In the genomic region with DNA sequence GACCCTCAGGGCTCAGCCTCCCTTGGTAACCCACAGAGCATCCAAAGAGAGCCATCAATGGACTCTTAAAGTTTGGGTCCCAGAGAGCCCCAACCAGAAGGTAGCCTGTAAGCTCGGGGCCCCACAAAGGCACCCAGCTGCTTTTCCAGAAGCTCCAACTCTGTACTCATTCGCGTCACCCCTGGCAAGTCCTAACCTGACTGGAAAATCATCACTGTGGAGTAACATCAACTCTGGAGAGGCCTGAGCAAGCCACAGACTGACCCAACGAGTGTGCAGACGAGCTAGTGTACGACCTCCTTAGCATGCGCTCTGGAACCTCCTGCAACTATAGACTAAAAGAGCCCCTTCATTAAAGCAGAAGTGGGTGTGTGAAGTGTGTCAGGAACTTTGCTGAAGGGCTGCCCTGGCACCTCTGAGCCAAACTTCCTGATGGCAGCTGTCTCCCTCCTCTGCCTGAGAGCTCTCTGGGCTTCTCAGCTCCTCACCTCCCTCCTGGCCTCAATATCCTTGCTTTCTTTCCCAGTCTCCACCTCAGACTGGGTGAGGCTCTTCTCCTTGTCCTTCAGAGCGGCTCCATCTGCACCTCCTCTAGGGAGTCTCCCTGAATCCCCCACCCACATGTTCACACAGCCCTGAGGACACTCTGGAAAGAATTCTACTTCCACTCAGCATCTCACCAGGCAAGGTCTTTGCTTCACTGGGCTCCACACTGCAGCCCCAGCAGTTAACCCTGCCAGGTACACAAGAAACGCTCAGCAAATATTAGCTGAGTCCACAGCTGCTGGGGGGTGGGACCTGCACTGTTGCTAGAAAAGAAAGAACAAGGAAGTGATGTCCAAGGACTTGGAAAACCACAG, we compare ENCODE assay signal across 14 mouse cellular contexts. TPM values are rescaled to one million over a fixed set of nuclear protein-coding genes. Genes with fewer than 3 reads are reported as not detected.
DNase-seq lines count a peak whose midpoint lies in the region; ATAC-seq and TF ChIP-seq lines count a peak whose summit lies in the region.
"Had no signal": no experiment of that assay in that cellular context is flagged by ENCODE, and none has a peak within 500 bp of the region (broad histone marks: within the 10 kb centered on the region; RNA-seq: fewer than 3 reads in every experiment).

No protein-coding gene starts in this region.

- no peak for ATAC-seq in heart, embryonic 16.5 days (replicated peaks; ENCODE audit: extremely low read depth, insufficient read depth, low FRiP score)
- no peak for ATAC-seq in embryonic facial prominence, embryonic 12.5 days (ENCODE audit: insufficient number of reproducible peaks, insufficient read depth, low FRiP score, low TSS enrichment)
- ATAC-seq in limb, embryonic 13.5 days (ENCODE audit: low FRiP score, low read depth) = no peak
- no peak for ATAC-seq in forebrain, embryonic 14.5 days

- 59% methylated on average over 9 of the region's 9 CpGs for WGBS in heart, embryonic 16.5 days
- 80% methylated on average over 9 of the region's 9 CpGs for whole genome bisulfite sequencing in embryonic facial prominence, embryonic 12.5 days
- WGBS in limb, embryonic 13.5 days = 66% methylated on average over 9 of the region's 9 CpGs
- WGBS in forebrain, embryonic 14.5 days = 78% methylated on average over 9 of the region's 9 CpGs

- H3ac ChIP-seq in myocyte (ENCODE audit: control insufficient read depth, insufficient read length) = no peak overlapping the region

- H3K79me2 ChIP-seq in myocyte (ENCODE audit: control insufficient read depth, insufficient read depth) = peaks cover 86% of the 10 kb centered on the region

- no peak overlapping the region for H3K9ac ChIP-seq in heart, embryonic 16.5 days (ENCODE audit: low read length)
- H3K9ac ChIP-seq in embryonic facial prominence, embryonic 12.5 days = no peak overlapping the region
- peak overlapping the region; percentile 31; the same call in 1 of the 2 replicates for H3K9ac ChIP-seq in limb, embryonic 13.5 days
- no peak overlapping the region for H3K9ac ChIP-seq in forebrain, embryonic 14.5 days (ENCODE audit: low read length)
- H3K9ac ChIP-seq: hindbrain, embryonic 14.5 days; liver, embryonic 15.5 days had no signal

- H3K36me3 ChIP-seq in heart, embryonic 16.5 days (ENCODE audit: control insufficient read depth, insufficient read depth) = no peaks in the 10 kb centered on the region
- H3K36me3 ChIP-seq in embryonic facial prominence, embryonic 12.5 days = no peaks in the 10 kb centered on the region
- no peaks in the 10 kb centered on the region for H3K36me3 ChIP-seq in limb, embryonic 13.5 days
- H3K36me3 ChIP-seq in myocyte (ENCODE audit: control insufficient read depth, insufficient read depth) = no peaks in the 10 kb centered on the region
- H3K36me3 ChIP-seq in forebrain, embryonic 14.5 days (ENCODE audit: control insufficient read depth, insufficient read depth, low read length) = no peaks in the 10 kb centered on the region
- H3K36me3 ChIP-seq: liver, embryonic 15.5 days had no signal

- H3K27ac ChIP-seq in heart, embryonic 16.5 days (ENCODE audit: low read length) = peak overlapping the region; percentile 26
- H3K27ac ChIP-seq in embryonic facial prominence, embryonic 12.5 days = 0 out of 2 replicates have a peak overlapping the region, but pooled peaks have one; percentile 17
- peak overlapping the region; percentile 63; the same call in 1 of the 2 replicates for H3K27ac ChIP-seq in limb, embryonic 13.5 days
- H3K27ac ChIP-seq in forebrain, embryonic 14.5 days (ENCODE audit: low read depth, low read length) = no peak overlapping the region
- H3K27ac ChIP-seq: hindbrain, embryonic 14.5 days; left cerebral cortex, adult 2 months; liver, embryonic 15.5 days had no signal

- H3K4me2 ChIP-seq in heart, embryonic 16.5 days (ENCODE audit: low read depth, low read length) = no peak overlapping the region
- no peak overlapping the region for H3K4me2 ChIP-seq in embryonic facial prominence, embryonic 12.5 days (replicated peaks)
- H3K4me2 ChIP-seq in limb, embryonic 13.5 days (replicated peaks) = no peak overlapping the region
- H3K4me2 ChIP-seq in myocyte (ENCODE audit: low read depth) = peak overlapping the region; percentile 49
- H3K4me2 ChIP-seq in forebrain, embryonic 14.5 days (ENCODE audit: low read length) = no peak overlapping the region
- H3K4me2 ChIP-seq: hindbrain, embryonic 14.5 days; liver, embryonic 15.5 days had no signal

- H3K4me3 ChIP-seq in heart, embryonic 16.5 days (ENCODE audit: low read length) = no peak overlapping the region
- no peak overlapping the region for H3K4me3 ChIP-seq in embryonic facial prominence, embryonic 12.5 days
- no peak overlapping the region for H3K4me3 ChIP-seq in limb, embryonic 13.5 days
- no peak overlapping the region for H3K4me3 ChIP-seq in myocyte
- no peak overlapping the region for H3K4me3 ChIP-seq in forebrain, embryonic 14.5 days (ENCODE audit: low read depth, low read length)
- H3K4me3 ChIP-seq: left cerebral cortex, adult 2 months; liver, embryonic 15.5 days had no signal

- no peak for TF ChIP-seq POLR2A in myocyte (IDR thresholded peaks at IDR 0.05; ENCODE audit: insufficient read length, low read depth)

- no peak for DNase-seq in heart, adult 9 months (ENCODE audit: low spot score in 2 of 2)
- DNase-seq in thymus, postnatal 14 days = no peak
- DNase-seq in forebrain, embryonic 14.5 days (ENCODE audit: low spot score) = no peak
- DNase-seq in cerebellum, adult 11-12 months = no peak
- DNase-seq: kidney, postnatal 14 days; spleen, adult 18-20 months; thymus, postnatal 36 days had no signal

- peaks cover 19% of the 10 kb centered on the region for H3K4me1 ChIP-seq in heart, embryonic 16.5 days (ENCODE audit: control insufficient read depth, insufficient read depth, low read length)
- H3K4me1 ChIP-seq in embryonic facial prominence, embryonic 12.5 days = peaks cover 15% of the 10 kb centered on the region
- peaks cover 63% of the 10 kb centered on the region for H3K4me1 ChIP-seq in limb, embryonic 13.5 days
- no peaks in the 10 kb centered on the region for H3K4me1 ChIP-seq in forebrain, embryonic 14.5 days (ENCODE audit: control insufficient read depth, insufficient read depth, low read length)
- H3K4me1 ChIP-seq: liver, embryonic 15.5 days had no signal

- H3K9me3 ChIP-seq in heart, embryonic 16.5 days (replicated peaks; ENCODE audit: control insufficient read depth, low read length) = no peaks in the 10 kb centered on the region
- no peaks in the 10 kb centered on the region for H3K9me3 ChIP-seq in embryonic facial prominence, embryonic 12.5 days
- no peaks in the 10 kb centered on the region for H3K9me3 ChIP-seq in limb, embryonic 13.5 days
- no peaks in the 10 kb centered on the region for H3K9me3 ChIP-seq in forebrain, embryonic 14.5 days (replicated peaks; ENCODE audit: control insufficient read depth, low read length)
- H3K9me3 ChIP-seq: liver, embryonic 15.5 days had no signal

- no peaks in the 10 kb centered on the region for H3K27me3 ChIP-seq in heart, embryonic 16.5 days (ENCODE audit: control insufficient read depth, insufficient read depth, low read length)
- no peaks in the 10 kb centered on the region for H3K27me3 ChIP-seq in embryonic facial prominence, embryonic 12.5 days
- no peaks in the 10 kb centered on the region for H3K27me3 ChIP-seq in limb, embryonic 13.5 days
- no peaks in the 10 kb centered on the region for H3K27me3 ChIP-seq in myocyte (ENCODE audit: control insufficient read depth, insufficient read depth, insufficient read length)
- no peaks in the 10 kb centered on the region for H3K27me3 ChIP-seq in forebrain, embryonic 14.5 days (replicated peaks; ENCODE audit: control insufficient read depth, insufficient read depth, low read length)
- H3K27me3 ChIP-seq: liver, embryonic 15.5 days had no signal

TF ChIP-seq in myocyte, 11 proteins besides CTCF, POLR2A, EP300 and RAD21:
- TF ChIP-seq REST (IDR thresholded peaks at IDR 0.05; ENCODE audit: insufficient read depth, insufficient read length) = no peak
- TF ChIP-seq CEBPB (IDR thresholded peaks at IDR 0.05; ENCODE audit: insufficient read depth, poor library complexity, severe bottlenecking) = no peak

RNA-seq across cellular contexts. Expression of gene Sorcs2, which starts 8.0 kb away (rescaled TPM):
- 8.2 and 10.7 TPM in 2 replicates for polyA plus RNA-seq in heart, embryonic 16.5 days (2015; fragmentation: Nextera tagmentation; extraction: Ambion mirVana)
- 12.7 and 12.9 TPM in 2 replicates for polyA plus RNA-seq in embryonic facial prominence, embryonic 12.5 days (2016; fragmentation: Nextera tagmentation; extraction: Ambion mirVana)
- polyA plus RNA-seq in limb, embryonic 13.5 days (2015; fragmentation: Nextera tagmentation; extraction: Ambion mirVana) = 21.2 and 23.0 TPM in 2 replicates
- polyA plus RNA-seq in myocyte (2012; fragmentation: generic; extraction: Trizol) = 58.2 TPM
- polyA plus RNA-seq in forebrain, embryonic 14.5 days (2014; fragmentation: Nextera tagmentation; extraction: Ambion mirVana) = 5.1 and 6.6 TPM in 2 replicates
